9 mouse cellular contexts compared by ENCODE assay signal in the genomic region with DNA sequence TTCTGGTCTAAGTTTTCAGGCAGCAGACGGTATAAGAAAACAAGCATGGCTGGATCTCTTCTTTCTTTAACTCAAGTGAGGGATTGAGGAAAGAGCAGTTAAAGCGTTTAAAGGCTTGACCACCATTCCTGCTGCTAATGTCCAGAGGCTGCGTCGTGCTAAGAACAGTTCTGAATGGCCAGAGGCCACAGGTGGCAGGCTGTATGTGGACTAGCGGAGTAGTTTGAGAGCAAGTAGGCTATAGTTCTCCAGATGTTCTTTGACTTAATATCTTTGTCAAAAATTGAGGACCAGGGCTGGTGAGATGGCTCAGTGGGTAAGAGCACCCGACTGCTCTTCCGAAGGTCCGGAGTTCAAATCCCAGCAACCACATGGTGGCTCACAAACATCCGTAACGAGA. TPM values are rescaled to one million over a fixed set of nuclear protein-coding genes. Genes with fewer than 3 reads are reported as not detected.
DNase-seq lines count a peak whose midpoint lies in the region; ATAC-seq and TF ChIP-seq lines count a peak whose summit lies in the region.
"Had no signal": no experiment of that assay in that cellular context is flagged by ENCODE, and none has a peak within 500 bp of the region (broad histone marks: within the 10 kb centered on the region; RNA-seq: fewer than 3 reads in every experiment).

No protein-coding gene starts in this region.

- H3K27me3 ChIP-seq in erythroblast, embryonic 14.5 days (ENCODE audit: control insufficient read depth), result peaks cover 13% of the 10 kb centered on the region
- H3K27me3 ChIP-seq in spleen, adult 2 months (ENCODE audit: control insufficient read depth, insufficient read depth, low read length), result no peaks in the 10 kb centered on the region; the same call in 1 of the 2 replicates
- H3K27me3 ChIP-seq in liver, embryonic 13.5 days, result peaks cover 6% of the 10 kb centered on the region; the same call in 1 of the 2 replicates

- TF ChIP-seq CTCF in spleen, adult 2 months (IDR thresholded peaks at IDR 0.05; ENCODE audit: extremely low read depth, insufficient read depth, insufficient read length, insufficient replicate concordance), result no peak

- peak overlapping the region; percentile 93 for H3K9ac ChIP-seq in liver, embryonic 13.5 days

- H3K36me3 ChIP-seq in erythroblast, embryonic 14.5 days (ENCODE audit: control insufficient read depth), result peaks cover 32% of the 10 kb centered on the region
- H3K36me3 ChIP-seq in spleen, adult 2 months (ENCODE audit: control insufficient read depth, insufficient read depth, low read length), result no peaks in the 10 kb centered on the region
- H3K36me3 ChIP-seq in liver, embryonic 13.5 days, result no peaks in the 10 kb centered on the region

- peaks cover 74% of the 10 kb centered on the region for H3K4me1 ChIP-seq in erythroblast, embryonic 14.5 days (ENCODE audit: control insufficient read depth)
- H3K4me1 ChIP-seq in spleen, adult 2 months (ENCODE audit: control insufficient read depth, insufficient read depth, insufficient read length), result peaks cover 7% of the 10 kb centered on the region
- peaks cover 66% of the 10 kb centered on the region for H3K4me1 ChIP-seq in liver, embryonic 13.5 days (replicated peaks)

- ATAC-seq in erythroblast, adult 5-6 weeks (replicated peaks; ENCODE audit: low FRiP score, poor library complexity, severe bottlenecking), result no peak
- no peak for ATAC-seq in liver, embryonic 13.5 days (ENCODE audit: low read depth)

- peak overlapping the region; percentile 72; the same call in 1 of the 2 replicates for H3K27ac ChIP-seq in spleen, adult 2 months (ENCODE audit: insufficient read depth, low read length)
- peak overlapping the region; percentile 84 for H3K27ac ChIP-seq in liver, embryonic 13.5 days

- TF ChIP-seq POLR2A in spleen, adult 2 months (IDR thresholded peaks at IDR 0.05; ENCODE audit: low read depth, low read length), result no peak

- 81% methylated on average over 10 of the region's 10 CpGs for WGBS in spleen, adult 2 months
- 64% methylated on average over 10 of the region's 10 CpGs for WGBS in liver, embryonic 13.5 days (ENCODE audit: insufficient replicate concordance)

- no peak for DNase-seq in spleen, adult 2 months (ENCODE audit: low read depth in 1 of 2, low spot score in 2 of 2)
- no peak for DNase-seq in spleen, adult 12 weeks (ENCODE audit: low spot score)
- no peak for DNase-seq in liver, embryonic 13.5 days
- no peak for DNase-seq in MN1 (ENCODE audit: low spot score)
- DNase-seq in gastrocnemius, adult 18-20 months (ENCODE audit: low spot score), result no peak
- DNase-seq in urinary bladder, postnatal 14 days (ENCODE audit: low spot score), result no peak
- DNase-seq: gastrocnemius, postnatal 10 days had no signal

- peak overlapping the region; percentile 87 for H3K4me3 ChIP-seq in erythroblast, embryonic 14.5 days (replicated peaks)
- H3K4me3 ChIP-seq in spleen, adult 2 months (ENCODE audit: extremely low read depth, insufficient read depth, insufficient read length), result peak overlapping the region; percentile 65
- H3K4me3 ChIP-seq in liver, embryonic 13.5 days (replicated peaks), result peak overlapping the region; percentile 90

- peak overlapping the region; percentile 97 for H3K4me2 ChIP-seq in liver, embryonic 13.5 days

- H3K9me3 ChIP-seq in erythroblast, embryonic 14.5 days (ENCODE audit: control insufficient read depth, low read length), result no peaks in the 10 kb centered on the region
- no peaks in the 10 kb centered on the region for H3K9me3 ChIP-seq in liver, embryonic 13.5 days (replicated peaks)

RNA-seq across cellular contexts. Expression of a gene that starts 1.9 kb away (rescaled TPM):
- 1.4 and 1.5 TPM in 2 replicates for polyA plus RNA-seq in erythroblast, embryonic 14.5 days (2012)
- 6.7 and 8.5 TPM in 2 replicates for total RNA-seq in erythroblast, adult 5-6 weeks (2015; ENCODE audit: low replicate concordance)
- 7.8 and 11.7 TPM in 2 replicates for total RNA-seq in erythroblast, adult 5-6 weeks (2017; ENCODE audit: low replicate concordance)
- polyA plus RNA-seq in spleen, adult 2 months (2012; rRNA removed), result 9.0 and 12.9 TPM in 2 replicates
- 9.8 and 10.1 TPM in 2 replicates for polyA plus RNA-seq in liver, embryonic 13.5 days (2015; fragmentation: Nextera tagmentation; extraction: Ambion mirVana)
- 1 to 10 TPM; 3.1 to 3.8 TPM for total RNA-seq in gastrocnemius, adult 18-20 months (2021)

RNA-seq across cellular contexts. Expression of a gene that starts 31.8 kb away (rescaled TPM):
- 1.1 and 1.2 TPM in 2 replicates for polyA plus RNA-seq in erythroblast, embryonic 14.5 days (2012)
- total RNA-seq in erythroblast, adult 5-6 weeks (2015; ENCODE audit: low replicate concordance), result 27.7 and 28.0 TPM in 2 replicates
- 14.8 and 15.1 TPM in 2 replicates for total RNA-seq in erythroblast, adult 5-6 weeks (2017; ENCODE audit: low replicate concordance)
- polyA plus RNA-seq in spleen, adult 2 months (2012; rRNA removed), result 63.7 and 81.9 TPM in 2 replicates
- polyA plus RNA-seq in liver, embryonic 13.5 days (2015; fragmentation: Nextera tagmentation; extraction: Ambion mirVana), result 64.6 and 68.2 TPM in 2 replicates
- 10 to 100 TPM; 32.0 to 32.5 TPM for total RNA-seq in gastrocnemius, adult 18-20 months (2021)

RNA-seq across cellular contexts. Expression of a gene that starts 52.4 kb away (rescaled TPM):
- polyA plus RNA-seq in erythroblast, embryonic 14.5 days (2012), result 9.9 and 13.6 TPM in 2 replicates
- 22.6 and 33.0 TPM in 2 replicates for total RNA-seq in erythroblast, adult 5-6 weeks (2015; ENCODE audit: low replicate concordance)
- total RNA-seq in erythroblast, adult 5-6 weeks (2017; ENCODE audit: low replicate concordance), result 14.6 and 24.2 TPM in 2 replicates
- polyA plus RNA-seq in spleen, adult 2 months (2012; rRNA removed), result 7.2 and 9.1 TPM in 2 replicates
- polyA plus RNA-seq in liver, embryonic 13.5 days (2015; fragmentation: Nextera tagmentation; extraction: Ambion mirVana), result 140 and 149 TPM in 2 replicates
- 10 to 100 TPM; 17.1 to 17.6 TPM for total RNA-seq in gastrocnemius, adult 18-20 months (2021)

Comparison
In these comparisons a context has a peak if more than half of its experiments do, and no peak if none do; other contexts are left out.
1. RNA of a gene that starts 31.8 kb away (polyA plus RNA-seq): 64.6 to 68.2 TPM in liver, embryonic 13.5 days and 63.7 to 81.9 TPM in spleen, adult 2 months; 1.1 to 1.2 TPM in erythroblast, embryonic 14.5 days; every median in the first group is over 10 times any median in the second.
2. Peak in every context shown above with its lines, with median percentiles within 50 percentile points of each other: H3K4me3 ChIP-seq.